Mouse (Mus musculus) hindbrain, embryonic 13.5 days (tissue): ENCODE measurements around the gene Myo1g. TPM values are rescaled to one million over a fixed set of nuclear protein-coding genes. Genes with fewer than 3 reads are reported as not detected.

Experiments
- ATAC-seq: fragments of 200-750 bp; cut with Nextera tagmentation; 2 replicates; pipeline ENCODE4 v1.8.0; 2017; ENCODE audit warnings: moderate TSS enrichment; ENCODE audit not compliant: low FRiP score
- H3K27ac ChIP-seq: fragments of 300-500 bp; sonication (generic); 2 replicates; pipeline ENCODE4 v1.5.1; 2015; ENCODE audit warnings: inconsistent platforms, mild to moderate bottlenecking, moderate library complexity
- H3K27me3 ChIP-seq: fragments of 300-500 bp; sonication (generic); 2 replicates; pipeline ENCODE4 v1.6.1; 2015; ENCODE audit warnings: mild to moderate bottlenecking, inconsistent platforms
- H3K36me3 ChIP-seq: fragments of 300-500 bp; sonication (generic); 2 replicates; pipeline ENCODE4 v1.6.1; 2015; ENCODE audit warnings: mild to moderate bottlenecking, inconsistent platforms
- H3K4me1 ChIP-seq: fragments of 300-500 bp; sonication (generic); replicated peaks from 2 replicates; pipeline ENCODE4 v1.6.1; 2015; ENCODE audit warnings: inconsistent platforms
- H3K4me2 ChIP-seq: fragments of 300-500 bp; sonication (generic); 2 replicates; pipeline ENCODE4 v1.6.1; 2015; ENCODE audit warnings: inconsistent platforms, mild to moderate bottlenecking, moderate library complexity
- H3K4me3 ChIP-seq: fragments of 300-500 bp; sonication (generic); 2 replicates; pipeline ENCODE4 v1.5.1; 2015; ENCODE audit warnings: mild to moderate bottlenecking, inconsistent platforms
- H3K9ac ChIP-seq: fragments of 300-500 bp; sonication (generic); 2 replicates; pipeline ENCODE4 v1.6.1; 2015; ENCODE audit warnings: mild to moderate bottlenecking, inconsistent platforms
- H3K9me3 ChIP-seq: fragments of 300-500 bp; sonication (generic); 2 replicates; pipeline ENCODE4 v1.6.1; 2016; ENCODE audit warnings: inconsistent platforms
- WGBS: fragments of 180-500 bp; shearing (Covaris S2); methylation state at CpG from one replicate; pipeline ENCODE4 v1.1.7; 2015; 5-methylcytosine and 5-hydroxymethylcytosine counted together
- polyA plus RNA-seq: library from polyadenylated mRNA; unstranded; fragments of >200 nt; fragmentation: Nextera tagmentation; extraction: Ambion mirVana; gene quantifications from 2 replicates; pipeline ENCODE4 v1.2.1, GENCODE M21; 2015

Myo1g gene
- polyA plus RNA-seq, 1 experiment from 2014 or later = 0.42 TPM

DNA sequence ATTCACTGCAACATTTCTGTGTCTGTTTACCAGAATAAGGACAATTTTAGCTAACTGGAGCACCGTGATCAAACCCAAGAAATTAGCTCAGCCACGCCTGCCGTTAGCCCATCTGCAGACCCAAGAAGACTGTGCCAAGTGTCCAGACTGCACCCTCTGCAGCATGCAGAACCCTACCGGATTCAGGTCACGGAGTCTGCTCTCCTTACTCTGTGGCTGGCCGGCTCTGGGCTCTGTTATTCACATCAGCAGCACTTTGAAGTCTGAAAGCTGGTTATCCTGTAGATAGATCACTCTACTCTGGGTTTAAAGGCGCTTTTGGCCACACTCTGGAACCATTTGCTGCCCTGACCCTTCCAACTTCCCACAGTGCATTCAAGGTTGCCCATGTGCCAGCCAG is 40.6 kb downstream of the Myo1g start:
- Histone ChIP-seq H3K9ac (no peak overlapping the region; the same call in 1 of the 2 replicates), H3K27ac (no peak overlapping the region), H3K9me3 (no peaks in the 10 kb centered on the region), H3K27me3 (no peaks in the 10 kb centered on the region), H3K36me3 (no peaks in the 10 kb centered on the region), H3K4me2 (no peak overlapping the region), H3K4me1 (no peaks in the 10 kb centered on the region), H3K4me3 (no peak overlapping the region)
- 81% methylated on average over 7 of the region's 7 CpGs for WGBS
- no peak for ATAC-seq

DNA sequence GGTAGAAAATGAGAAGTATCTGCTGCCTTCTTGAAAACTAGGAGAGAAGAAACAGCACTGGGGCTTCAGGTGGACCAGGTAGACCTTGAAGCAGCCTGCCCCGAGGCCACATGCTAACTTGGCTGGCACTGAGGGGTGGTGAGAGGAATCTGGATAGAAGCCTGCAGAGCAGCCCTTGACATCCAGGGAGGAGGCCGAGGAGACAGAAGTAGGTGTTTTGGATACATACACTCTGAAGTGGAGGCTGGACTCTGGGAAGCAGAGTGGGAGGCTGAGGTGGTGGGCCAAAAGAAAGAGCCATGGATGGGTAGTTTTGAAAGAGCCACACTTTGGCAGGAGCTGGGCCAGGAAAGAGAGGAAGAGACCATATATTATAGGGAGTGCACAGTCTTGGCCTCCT is 41.5 kb downstream of the Myo1g start:
- peaks cover 4% of the 10 kb centered on the region for H3K4me1 ChIP-seq
- no peak overlapping the region for H3K27ac ChIP-seq
- 0 out of 2 replicates have a peak overlapping the region, but pooled peaks have one; percentile 29 for H3K9ac ChIP-seq
- H3K27me3 ChIP-seq = no peaks in the 10 kb centered on the region
- H3K36me3 ChIP-seq = no peaks in the 10 kb centered on the region
- WGBS = 91% methylated on average over 2 of the region's 2 CpGs
- no peak overlapping the region for H3K4me2 ChIP-seq
- no peak overlapping the region for H3K4me3 ChIP-seq
- ATAC-seq = no peak
- no peaks in the 10 kb centered on the region for H3K9me3 ChIP-seq

DNA sequence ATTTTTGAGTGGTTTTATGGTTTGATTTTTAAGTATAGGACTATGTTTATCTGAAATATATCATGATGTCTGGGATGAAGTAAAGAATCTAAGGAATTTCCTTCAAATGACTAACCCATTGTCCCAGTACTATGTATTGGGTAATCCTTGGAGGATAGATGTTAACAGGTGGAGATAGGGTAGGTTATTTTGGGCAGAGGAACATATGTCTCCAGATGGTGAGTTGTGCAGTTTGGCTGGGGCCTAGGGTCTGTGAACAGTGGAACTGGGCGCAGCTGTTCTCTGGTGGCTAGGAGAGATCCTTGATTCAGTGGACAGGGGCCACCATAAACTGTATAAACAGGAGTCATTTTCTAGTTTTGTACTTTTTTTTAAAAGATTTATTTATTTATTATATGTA is 43.4 kb downstream of the Myo1g start:
- no peak for ATAC-seq
- H3K4me3 ChIP-seq = no peak overlapping the region
- H3K9ac ChIP-seq = no peak overlapping the region
- H3K4me1 ChIP-seq = peaks cover 19% of the 10 kb centered on the region
- no peaks in the 10 kb centered on the region for H3K9me3 ChIP-seq
- no peaks in the 10 kb centered on the region for H3K27me3 ChIP-seq
- WGBS = 88% methylated on average over 1 of the region's 1 CpGs
- no peaks in the 10 kb centered on the region for H3K36me3 ChIP-seq
- H3K4me2 ChIP-seq = no peak overlapping the region
- no peak overlapping the region for H3K27ac ChIP-seq

DNA sequence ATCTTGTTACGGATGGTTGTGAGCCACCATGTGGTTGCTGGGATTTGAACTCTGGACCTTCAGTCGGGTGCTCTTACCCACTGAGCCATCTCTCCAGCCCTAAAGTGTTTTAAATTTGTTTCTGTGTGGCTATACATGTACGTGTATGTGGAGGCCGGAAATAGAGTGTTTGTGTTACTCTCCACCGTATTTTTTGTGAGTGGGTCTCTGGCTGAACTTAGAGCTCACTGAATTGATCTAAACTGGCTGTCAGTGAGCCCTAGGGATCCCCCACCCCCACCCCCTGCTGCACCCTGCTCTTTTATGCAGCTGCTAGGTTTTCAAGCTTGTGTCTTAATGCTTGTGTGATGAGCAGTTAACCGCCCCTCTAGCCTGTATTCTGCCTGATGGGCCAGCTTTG is 43.9 kb downstream of the Myo1g start:
- Histone ChIP-seq H3K9ac (no peak overlapping the region), H3K4me1 (peaks cover 23% of the 10 kb centered on the region), H3K27ac (no peak overlapping the region), H3K9me3 (no peaks in the 10 kb centered on the region), H3K4me2 (peak overlapping the region; percentile 68), H3K4me3 (no peak overlapping the region), H3K27me3 (no peaks in the 10 kb centered on the region), H3K36me3 (no peaks in the 10 kb centered on the region)
- 73% methylated on average over 6 of the region's 6 CpGs for WGBS
- ATAC-seq = no peak

DNA sequence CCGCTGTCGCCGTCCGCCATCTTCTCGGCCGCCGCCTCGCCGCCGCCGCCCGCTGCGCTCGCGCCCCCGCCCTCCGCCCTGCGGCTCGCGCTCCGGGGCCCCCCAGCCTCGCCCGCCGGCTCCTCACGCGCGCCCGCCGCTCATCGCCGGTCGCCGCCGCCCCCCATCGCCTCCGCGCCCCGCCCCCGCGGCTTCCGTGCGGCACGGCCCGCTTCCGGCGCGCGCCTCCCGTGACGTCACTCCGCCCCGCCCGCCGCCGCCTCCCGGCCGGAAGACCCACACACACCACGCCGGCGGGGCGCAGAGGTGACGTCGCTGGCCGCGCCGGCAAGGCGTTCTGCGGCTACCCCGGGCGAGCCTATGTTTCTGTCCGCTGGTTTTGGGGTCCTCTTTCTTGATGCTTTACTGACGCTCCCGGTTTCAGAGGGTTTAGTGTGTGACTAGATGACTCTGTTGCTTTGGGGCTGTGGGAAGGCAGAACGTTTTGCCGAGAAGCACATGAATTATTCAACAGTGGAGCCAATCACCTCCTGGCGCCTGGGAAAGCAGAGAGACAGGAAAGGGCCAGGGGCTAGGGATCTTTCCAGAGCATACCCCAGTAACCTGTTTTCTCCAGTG is 44.8 kb downstream of the Myo1g start, which contains the start of gene Purb:
TSS of gene Purb (minus strand) at position 51 of the 618 bp plus-strand sequence.
- H3K36me3 ChIP-seq = no peaks in the 10 kb centered on the region
- H3K4me1 ChIP-seq = peaks cover 30% of the 10 kb centered on the region
- peak; percentile 94 for ATAC-seq
- no peaks in the 10 kb centered on the region for H3K9me3 ChIP-seq
- WGBS = under 1% methylated on average over 42 of the region's 76 CpGs
- H3K9ac ChIP-seq = peak within 1 kb of the TSS; percentile 99
- H3K4me3 ChIP-seq = peak within 1 kb of the TSS; percentile 100
- H3K4me2 ChIP-seq = peak within 1 kb of the TSS; percentile 88
- peak within 1 kb of the TSS; percentile 97 for H3K27ac ChIP-seq
- H3K27me3 ChIP-seq = no peaks in the 10 kb centered on the region

DNA sequence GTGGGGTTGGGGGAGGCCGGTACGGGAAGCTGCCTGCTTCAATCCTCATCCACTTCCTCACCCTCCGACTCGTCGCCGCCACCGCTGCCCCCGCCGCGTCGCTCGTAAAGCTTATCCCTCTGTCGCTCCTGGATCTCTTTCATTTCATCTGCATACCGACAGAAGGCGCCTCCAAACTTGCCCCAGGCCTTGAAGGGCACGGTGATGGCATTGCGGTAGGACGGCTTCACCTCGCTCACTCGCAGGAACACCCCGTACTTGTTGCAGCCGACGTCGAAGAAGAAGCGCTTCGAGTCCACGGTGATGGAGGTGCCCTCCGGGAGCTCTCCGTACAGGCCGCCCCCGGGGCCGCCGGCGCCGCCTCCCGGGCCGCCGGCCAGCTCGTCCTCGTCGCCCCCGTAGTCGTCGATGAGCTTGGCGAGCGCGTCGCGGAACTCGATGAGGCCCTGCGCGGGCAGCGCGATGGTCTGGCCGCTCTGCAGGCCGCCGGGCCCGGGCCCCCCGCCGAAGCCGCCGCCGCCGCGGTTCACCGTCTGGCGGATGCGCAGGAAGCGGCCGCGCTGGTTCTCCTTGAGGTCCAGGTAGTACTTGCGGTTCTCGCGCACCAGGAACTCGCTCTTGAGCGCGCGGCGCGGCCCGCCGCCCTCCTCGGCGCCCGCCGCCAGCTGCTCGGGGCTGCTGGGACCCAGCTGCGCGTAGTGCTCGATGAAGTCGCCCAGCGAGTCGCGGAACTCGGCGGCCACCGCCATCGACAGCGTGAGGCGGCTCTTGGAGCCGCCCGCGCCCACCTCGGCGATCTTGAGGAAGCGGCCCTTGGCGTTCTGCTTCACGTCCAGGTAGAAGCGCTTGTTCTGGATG is 45.7 kb downstream of the Myo1g start:
- H3K4me2 ChIP-seq = peak overlapping the region; percentile 88
- ATAC-seq = peak; percentile 14; the same call in 1 of the 2 replicates
- no peaks in the 10 kb centered on the region for H3K27me3 ChIP-seq
- no peaks in the 10 kb centered on the region for H3K36me3 ChIP-seq
- under 1% methylated on average over 109 of the region's 109 CpGs for WGBS
- peak overlapping the region; percentile 99 for H3K9ac ChIP-seq
- peak overlapping the region; percentile 97 for H3K27ac ChIP-seq
- H3K9me3 ChIP-seq = no peaks in the 10 kb centered on the region
- peak overlapping the region; percentile 100 for H3K4me3 ChIP-seq
- H3K4me1 ChIP-seq = peaks cover 39% of the 10 kb centered on the region

DNA sequence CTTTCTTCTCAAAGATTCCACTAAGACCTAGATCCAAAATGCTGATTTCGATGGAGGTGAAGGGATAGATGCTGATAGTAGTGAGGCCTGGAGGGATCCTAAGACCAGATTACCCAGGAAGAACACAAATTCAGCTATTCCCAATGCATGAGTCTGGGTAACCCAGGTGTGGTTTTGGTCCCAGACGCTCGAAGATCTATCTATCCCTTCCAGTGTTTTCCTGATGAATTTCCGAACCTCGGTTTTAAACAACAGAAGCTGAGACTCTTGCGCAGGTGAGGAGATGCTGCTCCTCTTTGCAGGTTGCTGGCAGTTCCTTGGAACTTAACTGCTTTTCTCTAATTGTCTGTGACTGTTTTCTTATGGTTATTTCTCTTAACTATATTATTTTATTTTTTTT is 46.4 kb downstream of the Myo1g start:
- peak overlapping the region; percentile 99 for H3K9ac ChIP-seq
- ATAC-seq = no peak
- peaks cover 43% of the 10 kb centered on the region for H3K4me1 ChIP-seq
- peak overlapping the region; percentile 100 for H3K4me3 ChIP-seq
- H3K27ac ChIP-seq = peak overlapping the region; percentile 97
- WGBS = 42% methylated on average over 6 of the region's 6 CpGs
- peak overlapping the region; percentile 88 for H3K4me2 ChIP-seq
- H3K36me3 ChIP-seq = no peaks in the 10 kb centered on the region
- no peaks in the 10 kb centered on the region for H3K27me3 ChIP-seq
- no peaks in the 10 kb centered on the region for H3K9me3 ChIP-seq

DNA sequence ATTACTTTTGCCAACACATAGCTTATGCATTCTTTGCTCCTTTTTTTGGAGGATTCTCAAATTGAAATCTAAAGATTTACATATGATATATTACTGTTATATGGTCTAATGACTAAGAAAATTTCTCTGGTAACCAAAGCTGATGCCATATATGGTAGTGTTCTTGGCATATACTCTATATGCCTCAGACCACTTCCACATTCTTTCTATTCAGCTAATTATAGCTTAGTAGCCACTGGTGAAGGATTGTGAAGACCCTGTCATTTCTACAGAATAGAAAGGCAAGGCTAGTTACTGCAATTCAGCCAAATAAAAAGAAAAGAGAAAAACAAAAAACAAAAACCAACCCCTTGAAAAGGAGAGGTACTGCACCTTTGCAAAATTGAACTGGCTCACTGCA is 48.7 kb downstream of the Myo1g start:
- ATAC-seq = no peak
- H3K4me1 ChIP-seq = peaks cover 61% of the 10 kb centered on the region

DNA sequence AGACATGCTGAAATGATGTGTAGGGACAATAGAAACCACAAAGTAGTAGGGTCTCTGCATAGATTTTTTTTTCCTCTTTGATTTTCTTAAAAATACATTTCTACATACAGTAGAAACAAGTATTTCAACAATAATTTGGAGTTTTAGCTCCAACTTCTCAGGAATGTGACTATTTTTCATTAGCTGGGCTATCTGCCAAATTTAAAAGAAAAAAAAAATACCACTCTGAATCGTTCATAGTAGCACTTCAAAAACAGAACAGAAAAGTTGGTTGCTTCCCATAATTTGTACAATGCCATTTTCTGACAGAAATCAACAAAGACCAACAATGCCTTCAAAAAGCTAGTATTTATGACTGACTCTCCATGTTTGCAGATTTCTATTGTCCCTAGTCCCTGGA is 49.3 kb downstream of the Myo1g start:
- Histone ChIP-seq H3K27me3 (no peaks in the 10 kb centered on the region), H3K4me3 (peak overlapping the region; percentile 47), H3K4me2 (peak overlapping the region; percentile 88), H3K9ac (peak overlapping the region; percentile 74), H3K27ac (peak overlapping the region; percentile 70), H3K36me3 (peaks cover 14% of the 10 kb centered on the region), H3K4me1 (peaks cover 63% of the 10 kb centered on the region), H3K9me3 (no peaks in the 10 kb centered on the region)
- WGBS = 28% methylated on average over 1 of the region's 1 CpGs
- no peak for ATAC-seq

More for the DNA sequence above, 48.7 kb downstream of the Myo1g start:
- Histone ChIP-seq H3K27ac (peak overlapping the region; percentile 60; the same call in 1 of the 2 replicates), H3K36me3 (peaks cover 8% of the 10 kb centered on the region; the same call in 1 of the 2 replicates), H3K4me2 (peak overlapping the region; percentile 88), H3K9ac (peak overlapping the region; percentile 72), H3K9me3 (no peaks in the 10 kb centered on the region), H3K27me3 (no peaks in the 10 kb centered on the region), H3K4me3 (peak overlapping the region; percentile 47)

DNA sequence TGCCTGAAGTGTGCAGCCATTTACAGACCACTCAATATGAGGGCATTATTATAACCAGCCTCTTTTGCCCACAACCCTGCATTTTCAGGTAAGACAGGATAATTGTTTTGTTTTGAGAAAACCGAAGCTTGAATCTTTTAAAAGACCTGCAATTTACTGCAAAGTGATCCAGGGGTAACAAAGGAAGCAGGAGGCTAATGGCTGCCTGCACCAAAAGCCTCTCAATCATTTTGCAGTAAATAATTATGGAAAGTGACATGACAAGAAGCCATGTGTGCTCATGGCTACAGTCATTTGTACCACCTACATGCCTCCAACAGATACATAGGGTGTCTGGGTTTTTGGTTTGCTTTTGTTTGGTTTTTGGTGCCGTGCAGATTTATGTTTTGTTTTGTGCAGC is 49.7 kb downstream of the Myo1g start:
- Histone ChIP-seq H3K4me3 (peak overlapping the region; percentile 47), H3K9ac (peak overlapping the region; percentile 74), H3K4me2 (peak overlapping the region; percentile 88), H3K4me1 (peaks cover 63% of the 10 kb centered on the region), H3K36me3 (peaks cover 18% of the 10 kb centered on the region), H3K9me3 (no peaks in the 10 kb centered on the region), H3K27me3 (no peaks in the 10 kb centered on the region), H3K27ac (peak overlapping the region; percentile 70)
- WGBS = 54% methylated on average over 2 of the region's 2 CpGs
- no peak for ATAC-seq

DNA sequence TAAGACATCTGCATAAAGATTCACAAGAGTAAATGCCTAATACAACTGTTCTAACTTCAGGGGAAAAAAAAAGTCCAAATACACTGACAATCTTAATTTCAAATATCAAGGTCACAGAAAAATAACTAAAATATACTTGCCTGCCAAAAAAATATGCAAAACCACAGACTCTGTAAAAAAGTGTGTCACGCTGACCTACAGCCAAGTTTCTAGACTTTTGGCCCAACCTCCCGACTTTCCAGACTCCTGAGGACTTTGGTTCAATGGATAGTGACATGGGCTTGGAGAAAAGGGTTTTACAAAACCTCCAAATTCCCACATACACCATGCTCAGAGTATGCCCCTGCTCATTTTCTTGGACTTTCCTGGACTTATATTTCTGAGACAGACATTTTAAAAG is 52.2 kb downstream of the Myo1g start:
- no peak overlapping the region for H3K4me3 ChIP-seq
- H3K27me3 ChIP-seq = no peaks in the 10 kb centered on the region

DNA sequence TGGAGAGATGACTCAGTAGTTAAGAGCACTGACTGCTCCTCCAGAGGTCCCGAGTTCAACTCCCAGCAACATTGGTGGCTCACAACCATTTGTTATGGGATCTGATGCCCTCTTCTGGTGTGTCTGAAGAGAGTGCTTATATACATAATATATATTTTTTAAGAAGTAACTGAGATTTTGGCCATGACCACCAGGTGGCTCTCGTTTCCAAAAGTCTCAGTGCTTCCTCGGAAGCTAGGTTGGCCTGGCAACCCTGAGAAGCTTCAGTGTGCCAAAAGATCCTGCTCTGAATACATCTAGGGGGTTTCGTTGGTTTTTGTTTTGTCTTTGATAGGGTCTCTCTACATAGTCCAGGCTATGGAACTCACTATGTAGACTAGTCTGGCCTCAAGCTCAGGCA is 55.6 kb downstream of the Myo1g start:
- peaks cover 25% of the 10 kb centered on the region for H3K4me1 ChIP-seq
- no peak overlapping the region for H3K4me2 ChIP-seq
- H3K4me3 ChIP-seq = no peak overlapping the region
- no peak overlapping the region for H3K9ac ChIP-seq
- WGBS = 35% methylated on average over 4 of the region's 4 CpGs
- no peaks in the 10 kb centered on the region for H3K27me3 ChIP-seq
- no peaks in the 10 kb centered on the region for H3K9me3 ChIP-seq
- ATAC-seq = peak; percentile 43; the same call in 1 of the 2 replicates
- no peak overlapping the region for H3K27ac ChIP-seq
- H3K36me3 ChIP-seq = peaks cover 29% of the 10 kb centered on the region

More for the DNA sequence above, 52.2 kb downstream of the Myo1g start:
- no peak overlapping the region for H3K27ac ChIP-seq
- H3K4me2 ChIP-seq = no peak overlapping the region
- H3K9me3 ChIP-seq = no peaks in the 10 kb centered on the region
- peaks cover 52% of the 10 kb centered on the region for H3K4me1 ChIP-seq
- no peak overlapping the region for H3K9ac ChIP-seq
- ATAC-seq = no peak
- peaks cover 29% of the 10 kb centered on the region for H3K36me3 ChIP-seq
- WGBS = 95% methylated on average over 2 of the region's 2 CpGs
